Mouse (Mus musculus) stomach, postnatal 0 days (tissue): ENCODE measurements at regions not wholly inside any gene's neighbourhood (a gene's known extent, or its start where the extent isn't known, plus 50 kb on each side); places are given as distances from the start of the nearest gene placed in this dataset.

Experiments used
- ATAC-seq: fragments of 200-750 bp; cut with Nextera tagmentation; 2 replicates; pipeline ENCODE4 v1.8.0; 2017; ENCODE audit not compliant: low FRiP score, low TSS enrichment
- DNase-seq: peaks from one replicate; pipeline ENCODE4 v3.0.0-alpha.2; 2016; ENCODE audit warnings: low spot score
- H3K27ac ChIP-seq: fragments of 300-500 bp; sonication (generic); replicated peaks from 2 replicates; pipeline ENCODE4 v1.5.1; 2014; ENCODE audit warnings: mild to moderate bottlenecking, control low read depth
- H3K27me3 ChIP-seq: fragments of 300-500 bp; sonication (generic); 2 replicates; pipeline ENCODE4 v1.6.1; 2014; ENCODE audit warnings: low read length; ENCODE audit not compliant: control insufficient read depth, insufficient read depth
- H3K36me3 ChIP-seq: fragments of 300-500 bp; sonication (generic); 2 replicates; pipeline ENCODE4 v1.6.1; 2014; ENCODE audit warnings: low read length, mixed read lengths; ENCODE audit not compliant: control insufficient read depth, insufficient read depth
- H3K4me1 ChIP-seq: fragments of 300-500 bp; sonication (generic); replicated peaks from 2 replicates; pipeline ENCODE4 v1.6.1; 2014; ENCODE audit warnings: antibody characterized with exemption; ENCODE audit not compliant: control insufficient read depth, insufficient read depth
- H3K4me2 ChIP-seq: fragments of 300-500 bp; sonication (generic); replicated peaks from 2 replicates; pipeline ENCODE4 v1.6.1; 2014; ENCODE audit warnings: low read depth, mild to moderate bottlenecking, control low read depth, moderate library complexity
- H3K4me3 ChIP-seq: fragments of 300-500 bp; sonication (generic); 2 replicates; pipeline ENCODE4 v1.5.1; 2014; ENCODE audit warnings: low read depth, low read length, control low read depth
- H3K9ac ChIP-seq: fragments of 300-500 bp; sonication (generic); 2 replicates; pipeline ENCODE4 v1.6.1; 2014; ENCODE audit warnings: mild to moderate bottlenecking, low read length, control low read depth, mixed read lengths
- H3K9me3 ChIP-seq: fragments of 300-500 bp; sonication (generic); 2 replicates; pipeline ENCODE4 v1.6.1; 2016; ENCODE audit warnings: low read length; ENCODE audit not compliant: control insufficient read depth
- CTCF ChIP-seq: IDR thresholded peaks from 2 replicates; pipeline ENCODE4 v1.5.1; 2016; ENCODE audit warnings: antibody characterized with exemption, low read depth, mild to moderate bottlenecking, moderate library complexity
- EP300 ChIP-seq: optimal IDR thresholded peaks from 2 replicates; pipeline ENCODE3; 2016; ENCODE audit warnings: antibody characterized with exemption
- WGBS: fragments of 180-500 bp; shearing (Covaris S2); extraction: QIAGEN DNeasy Blood & Tissue Kit; methylation state at CpG from one replicate; pipeline ENCODE4 v1.1.7; 2014; 5-methylcytosine and 5-hydroxymethylcytosine counted together

GRCm38 (mm10) chr9:73337045-73337740, 224.0 kb downstream of the Rsl24d1 start:
- H3K4me3 ChIP-seq = no peak overlapping the region
- H3K4me2 ChIP-seq = no peak overlapping the region
- TF ChIP-seq CTCF (no peak), EP300 (no peak)
- H3K27me3 ChIP-seq = no peaks in the 10 kb centered on the region
- DNase-seq (no peak), ATAC-seq (no peak)
- WGBS = 62% methylated on average over 2 of the region's 2 CpGs
- no peaks in the 10 kb centered on the region for H3K36me3 ChIP-seq
- no peaks in the 10 kb centered on the region for H3K4me1 ChIP-seq
- no peak overlapping the region for H3K27ac ChIP-seq
- H3K9ac ChIP-seq = no peak overlapping the region
- H3K9me3 ChIP-seq = no peaks in the 10 kb centered on the region

GRCm38 (mm10) chr9:73355876-73356275, 242.7 kb downstream of the Rsl24d1 start:
- no peaks in the 10 kb centered on the region for H3K36me3 ChIP-seq
- DNase-seq = no peak
- WGBS = 57% methylated on average over 5 of the region's 5 CpGs
- H3K4me3 ChIP-seq = no peak overlapping the region
- no peak overlapping the region for H3K9ac ChIP-seq
- ATAC-seq = no peak
- no peaks in the 10 kb centered on the region for H3K9me3 ChIP-seq
- H3K4me1 ChIP-seq = no peaks in the 10 kb centered on the region
- no peak overlapping the region for H3K27ac ChIP-seq
- no peaks in the 10 kb centered on the region for H3K27me3 ChIP-seq
- no peak overlapping the region for H3K4me2 ChIP-seq
- TF ChIP-seq CTCF (no peak), EP300 (no peak)

GRCm38 (mm10) chr9:73358968-73359367, 245.7 kb downstream of the Rsl24d1 start:
- DNase-seq = no peak
- Histone ChIP-seq H3K4me2 (no peak overlapping the region), H3K36me3 (no peaks in the 10 kb centered on the region), H3K4me3 (no peak overlapping the region), H3K4me1 (no peaks in the 10 kb centered on the region), H3K9me3 (no peaks in the 10 kb centered on the region), H3K9ac (no peak overlapping the region), H3K27ac (no peak overlapping the region), H3K27me3 (no peaks in the 10 kb centered on the region)
- no peak for TF ChIP-seq EP300
- no peak for ATAC-seq
- 88% methylated on average over 6 of the region's 6 CpGs for WGBS

GRCm38 (mm10) chr9:73380768-73381167, 267.5 kb downstream of the Rsl24d1 start:
- Histone ChIP-seq H3K4me3 (no peak overlapping the region), H3K36me3 (no peaks in the 10 kb centered on the region), H3K4me2 (no peak overlapping the region), H3K27me3 (no peaks in the 10 kb centered on the region), H3K9ac (no peak overlapping the region), H3K9me3 (no peaks in the 10 kb centered on the region), H3K27ac (no peak overlapping the region), H3K4me1 (no peaks in the 10 kb centered on the region)
- DNase-seq (no peak), ATAC-seq (no peak)
- TF ChIP-seq CTCF (no peak), EP300 (no peak)
- 71% methylated on average over 1 of the region's 1 CpGs for WGBS

GRCm38 (mm10) chr9:73392036-73392435, 278.8 kb downstream of the Rsl24d1 start:
- H3K9ac ChIP-seq = no peak overlapping the region
- DNase-seq (no peak), ATAC-seq (no peak)
- no peak overlapping the region for H3K4me3 ChIP-seq
- WGBS = 62% methylated on average over 7 of the region's 7 CpGs
- H3K4me1 ChIP-seq = no peaks in the 10 kb centered on the region
- no peak overlapping the region for H3K27ac ChIP-seq
- H3K4me2 ChIP-seq = no peak overlapping the region
- TF ChIP-seq EP300 = no peak
- TF ChIP-seq CTCF = no peak
- H3K9me3 ChIP-seq = no peaks in the 10 kb centered on the region
- no peaks in the 10 kb centered on the region for H3K36me3 ChIP-seq
- no peaks in the 10 kb centered on the region for H3K27me3 ChIP-seq

GRCm38 (mm10) chr9:73413367-73413930, 300.2 kb downstream of the Rsl24d1 start:
- Histone ChIP-seq H3K4me1 (no peaks in the 10 kb centered on the region), H3K27ac (no peak overlapping the region), H3K4me3 (no peak overlapping the region), H3K9me3 (no peaks in the 10 kb centered on the region), H3K36me3 (no peaks in the 10 kb centered on the region), H3K4me2 (no peak overlapping the region), H3K9ac (no peak overlapping the region), H3K27me3 (no peaks in the 10 kb centered on the region)
- no peak for TF ChIP-seq EP300
- no peak for TF ChIP-seq CTCF
- ATAC-seq (no peak), DNase-seq (no peak)
- 73% methylated on average over 8 of the region's 8 CpGs for WGBS
